In genomic region chr12:13249573-13249919, GRCm38 (mm10) we compare ENCODE assay signal across 8 mouse cellular contexts. TPM values are rescaled to one million over a fixed set of nuclear protein-coding genes. Genes with fewer than 3 reads are reported as not detected.
DNase-seq lines count a peak whose midpoint lies in the region; ATAC-seq and TF ChIP-seq lines count a peak whose summit lies in the region.

No protein-coding gene starts in this region.

- no peaks in the 10 kb centered on the region for H3K36me3 ChIP-seq in heart, embryonic 16.5 days (ENCODE audit: control insufficient read depth, insufficient read depth)
- peaks cover 5% of the 10 kb centered on the region; the same call in 1 of the 2 replicates for H3K36me3 ChIP-seq in hindbrain, embryonic 15.5 days
- H3K36me3 ChIP-seq in midbrain, embryonic 12.5 days: peaks cover 5% of the 10 kb centered on the region

- peak overlapping the region; percentile 91 for H3K9ac ChIP-seq in heart, embryonic 16.5 days (ENCODE audit: low read length)
- peak overlapping the region; percentile 76; the same call in 1 of the 2 replicates for H3K9ac ChIP-seq in hindbrain, embryonic 15.5 days
- H3K9ac ChIP-seq in midbrain, embryonic 12.5 days (replicated peaks): peak overlapping the region; percentile 90

- H3K27ac ChIP-seq in heart, embryonic 16.5 days (ENCODE audit: low read length): no peak overlapping the region
- H3K27ac ChIP-seq in cortical plate, adult 2 months (ENCODE audit: insufficient read depth, low read length): peak overlapping the region; percentile 9; the same call in 1 of the 2 replicates
- peak overlapping the region; percentile 77 for H3K27ac ChIP-seq in hindbrain, embryonic 15.5 days (replicated peaks)
- peak overlapping the region; percentile 85; the same call in 1 of the 2 replicates for H3K27ac ChIP-seq in midbrain, embryonic 12.5 days (replicated peaks)

- H3K27me3 ChIP-seq in heart, embryonic 16.5 days (ENCODE audit: control insufficient read depth, insufficient read depth, low read length): no peaks in the 10 kb centered on the region
- no peaks in the 10 kb centered on the region for H3K27me3 ChIP-seq in hindbrain, embryonic 15.5 days
- H3K27me3 ChIP-seq in midbrain, embryonic 12.5 days: no peaks in the 10 kb centered on the region

- H3K4me3 ChIP-seq in heart, embryonic 16.5 days (ENCODE audit: low read length): peak overlapping the region; percentile 96
- H3K4me3 ChIP-seq in cortical plate, adult 2 months (ENCODE audit: insufficient read depth, low read length): peak overlapping the region; percentile 97; the same call in 1 of the 2 replicates
- H3K4me3 ChIP-seq in hindbrain, embryonic 15.5 days: peak overlapping the region; percentile 58
- peak overlapping the region; percentile 68 for H3K4me3 ChIP-seq in midbrain, embryonic 12.5 days

- H3K4me1 ChIP-seq in heart, embryonic 16.5 days (ENCODE audit: control insufficient read depth, insufficient read depth, low read length): peaks cover 8% of the 10 kb centered on the region
- H3K4me1 ChIP-seq in cortical plate, adult 2 months (ENCODE audit: control insufficient read depth, insufficient read depth, low read length): peaks cover 2% of the 10 kb centered on the region; the same call in 1 of the 2 replicates
- peaks cover 16% of the 10 kb centered on the region for H3K4me1 ChIP-seq in hindbrain, embryonic 15.5 days (replicated peaks)
- peaks cover 13% of the 10 kb centered on the region for H3K4me1 ChIP-seq in midbrain, embryonic 12.5 days

- peak overlapping the region; percentile 76 for H3K4me2 ChIP-seq in heart, embryonic 16.5 days (ENCODE audit: low read depth, low read length)
- peak overlapping the region; percentile 55 for H3K4me2 ChIP-seq in hindbrain, embryonic 15.5 days
- peak overlapping the region; percentile 54 for H3K4me2 ChIP-seq in midbrain, embryonic 12.5 days (replicated peaks)

- 85% methylated on average over 3 of the region's 3 CpGs for WGBS in heart, embryonic 16.5 days
- 83% methylated on average over 3 of the region's 3 CpGs for WGBS in hindbrain, embryonic 15.5 days
- WGBS in midbrain, embryonic 12.5 days: 75% methylated on average over 3 of the region's 3 CpGs

- TF ChIP-seq POLR2A in cortical plate, adult 2 months (IDR thresholded peaks at IDR 0.05; ENCODE audit: extremely low read depth, insufficient read depth, low read length): no peak

- no peaks in the 10 kb centered on the region for H3K9me3 ChIP-seq in heart, embryonic 16.5 days (replicated peaks; ENCODE audit: control insufficient read depth, low read length)
- H3K9me3 ChIP-seq in hindbrain, embryonic 15.5 days: no peaks in the 10 kb centered on the region
- H3K9me3 ChIP-seq in midbrain, embryonic 12.5 days: no peaks in the 10 kb centered on the region

- TF ChIP-seq CTCF in cortical plate, adult 2 months (IDR thresholded peaks at IDR 0.05; ENCODE audit: extremely low read depth, insufficient read depth, low read length): no peak

- intact Hi-C loops in heart, postnatal 36 days (cut with DNase I): no loop called here

- DNase-seq in heart, postnatal 36 days: no peak
- DNase-seq in thymus, postnatal 14 days: no peak
- DNase-seq in right cerebral cortex, postnatal 14 days: no peak
- DNase-seq in frontal cortex, postnatal 36 days (ENCODE audit: low spot score in 2 of 2): no peak

- ATAC-seq in heart, embryonic 16.5 days (replicated peaks; ENCODE audit: extremely low read depth, insufficient read depth, low FRiP score): no peak
- peak; percentile 56; the same call in 1 of the 2 replicates for ATAC-seq in hindbrain, embryonic 15.5 days (ENCODE audit: low FRiP score, low read depth)
- peak; percentile 38; the same call in 1 of the 2 replicates for ATAC-seq in midbrain, embryonic 12.5 days (ENCODE audit: low FRiP score, low read depth)

RNA-seq across cellular contexts. Expression of gene Ddx1, which starts 0.5 kb away (rescaled TPM):
- polyA plus RNA-seq in heart, embryonic 16.5 days (2015; fragmentation: Nextera tagmentation; extraction: Ambion mirVana): 83.8 and 89.4 TPM in 2 replicates
- 10 to 100 TPM; 82.5 to 90.3 TPM for total RNA-seq in heart, postnatal 36 days (2021)
- 64.1 and 71.8 TPM in 2 replicates for polyA plus RNA-seq in cortical plate, adult 2 months (2012; rRNA removed)
- polyA plus RNA-seq in hindbrain, embryonic 15.5 days (2015; fragmentation: Nextera tagmentation; extraction: Ambion mirVana): 131 TPM in 2 replicates
- polyA plus RNA-seq in midbrain, embryonic 12.5 days (2016; fragmentation: Nextera tagmentation; extraction: Ambion mirVana): 153 and 155 TPM in 2 replicates

RNA-seq across cellular contexts. Expression of gene Nbas, which starts 19.4 kb away (rescaled TPM):
- polyA plus RNA-seq in heart, embryonic 16.5 days (2015; fragmentation: Nextera tagmentation; extraction: Ambion mirVana): 6.9 and 7.6 TPM in 2 replicates
- 10 to 100 TPM; 32.3 to 33.7 TPM for total RNA-seq in heart, postnatal 36 days (2021)
- 24.7 and 25.7 TPM in 2 replicates for polyA plus RNA-seq in cortical plate, adult 2 months (2012; rRNA removed)
- 15.2 and 15.9 TPM in 2 replicates for polyA plus RNA-seq in hindbrain, embryonic 15.5 days (2015; fragmentation: Nextera tagmentation; extraction: Ambion mirVana)
- 17.6 and 18.6 TPM in 2 replicates for polyA plus RNA-seq in midbrain, embryonic 12.5 days (2016; fragmentation: Nextera tagmentation; extraction: Ambion mirVana)
